Mouse (Mus musculus) intestine, embryonic 15.5 days (tissue): ENCODE data around the gene Fam196b. TPM values are rescaled to one million over a fixed set of nuclear protein-coding genes. Genes with fewer than 3 reads are reported as not detected.

Source experiments
- ATAC-seq: fragments of 200-750 bp; cut with Nextera tagmentation; 2 replicates; pipeline ENCODE4 v1.8.0; 2017; ENCODE audit warnings: moderate TSS enrichment, moderate library complexity
- H3K27ac ChIP-seq: fragments of 300-500 bp; sonication (generic); 2 replicates; pipeline ENCODE4 v1.5.1; 2015; ENCODE audit warnings: mild to moderate bottlenecking, inconsistent platforms
- H3K27me3 ChIP-seq: fragments of 300-500 bp; sonication (generic); replicated peaks from 2 replicates; pipeline ENCODE4 v1.6.1; 2015; ENCODE audit warnings: inconsistent platforms
- H3K36me3 ChIP-seq: fragments of 300-500 bp; sonication (generic); 2 replicates; pipeline ENCODE4 v1.6.1; 2015; ENCODE audit warnings: inconsistent platforms
- H3K4me1 ChIP-seq: fragments of 300-500 bp; sonication (generic); replicated peaks from 2 replicates; pipeline ENCODE4 v1.6.1; 2015; ENCODE audit warnings: inconsistent platforms
- H3K4me2 ChIP-seq: fragments of 300-500 bp; sonication (generic); replicated peaks from 2 replicates; pipeline ENCODE4 v1.6.1; 2015; ENCODE audit warnings: mild to moderate bottlenecking, inconsistent platforms
- H3K4me3 ChIP-seq: fragments of 300-500 bp; sonication (generic); replicated peaks from 2 replicates; pipeline ENCODE4 v1.5.1; 2015; ENCODE audit warnings: inconsistent platforms
- H3K9ac ChIP-seq: fragments of 300-500 bp; sonication (generic); 2 replicates; pipeline ENCODE4 v1.6.1; 2015; ENCODE audit warnings: inconsistent platforms
- H3K9me3 ChIP-seq: fragments of 300-500 bp; sonication (generic); 2 replicates; pipeline ENCODE4 v1.6.1; 2016; ENCODE audit warnings: inconsistent platforms
- WGBS: fragments of 180-500 bp; shearing (Covaris S2); methylation state at CpG from one replicate; pipeline ENCODE4 v1.1.7; 2015; 5-methylcytosine and 5-hydroxymethylcytosine counted together
- polyA plus RNA-seq: library from polyadenylated mRNA; unstranded; fragments of >200 nt; fragmentation: Nextera tagmentation; extraction: Ambion mirVana; gene quantifications from 2 replicates; pipeline ENCODE4 v1.2.1, GENCODE M21; 2015

Gene Fam196b
- polyA plus RNA-seq, 1 experiment from 2014 or later: 0.21 TPM

- Histone ChIP-seq H3K9ac (no peak overlapping the region), H3K27ac (no peak overlapping the region), H3K36me3 (no peaks in the 10 kb centered on the region), H3K9me3 (no peaks in the 10 kb centered on the region), H3K4me1 (no peaks in the 10 kb centered on the region), H3K4me2 (no peak overlapping the region), H3K4me3 (no peak overlapping the region), H3K27me3 (no peaks in the 10 kb centered on the region)
- WGBS: 75% methylated on average over 3 of the region's 3 CpGs
- ATAC-seq: no peak
Measured at GRCm38 (mm10) chr11:34306231-34306630, 8.4 kb upstream of the Fam196b start.

DNA sequence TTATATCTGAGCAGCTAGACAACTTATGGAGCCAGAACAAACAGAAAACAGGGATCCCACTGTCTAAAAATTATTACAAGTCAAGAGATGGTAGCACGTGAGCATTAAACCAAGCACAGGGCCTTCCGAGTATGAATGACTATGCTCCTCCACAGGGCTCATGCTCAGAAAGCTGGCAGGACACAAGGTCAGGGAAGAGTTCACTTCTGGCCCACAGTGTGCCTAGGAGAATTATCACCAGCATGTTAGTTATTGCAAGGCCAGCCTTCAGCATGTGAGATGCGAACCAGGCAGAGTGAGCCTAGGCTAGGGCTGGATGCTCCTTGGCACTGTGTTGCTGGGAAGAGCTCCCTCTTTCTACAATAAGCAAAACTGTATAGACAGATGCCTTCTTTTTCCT lies 5.9 kb upstream of the Fam196b start:
- Histone ChIP-seq H3K27ac (no peak overlapping the region), H3K9ac (no peak overlapping the region), H3K4me2 (no peak overlapping the region), H3K4me1 (no peaks in the 10 kb centered on the region), H3K27me3 (no peaks in the 10 kb centered on the region), H3K4me3 (no peak overlapping the region), H3K36me3 (no peaks in the 10 kb centered on the region), H3K9me3 (no peaks in the 10 kb centered on the region)
- 88% methylated on average over 3 of the region's 3 CpGs for WGBS
- ATAC-seq: no peak

DNA sequence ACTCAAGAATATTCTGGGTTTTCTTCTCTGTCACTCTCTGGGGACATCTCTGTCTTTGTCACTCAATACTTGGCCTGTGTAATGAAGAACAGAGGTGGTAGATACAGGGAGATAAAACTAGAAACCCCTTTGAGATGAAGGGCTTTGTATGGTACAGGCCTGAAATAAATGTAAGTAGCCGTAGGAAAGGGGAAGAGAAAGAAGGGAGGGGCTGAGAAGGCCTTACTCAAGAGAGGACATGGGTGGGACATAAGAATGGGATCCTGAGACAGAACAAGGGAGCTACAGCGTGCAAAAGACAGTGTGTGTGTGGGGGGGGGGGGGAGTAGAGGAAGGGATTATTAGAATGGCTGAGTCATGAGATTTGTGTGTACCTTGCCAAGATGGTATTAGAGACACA lies 5.3 kb upstream of the Fam196b start:
- 72% methylated on average over 2 of the region's 2 CpGs for WGBS

GRCm38 (mm10) chr11:34311717-34312116 lies 2.9 kb upstream of the Fam196b start:
- Histone ChIP-seq H3K4me1 (no peaks in the 10 kb centered on the region), H3K4me2 (no peak overlapping the region), H3K9ac (no peak overlapping the region), H3K27me3 (no peaks in the 10 kb centered on the region), H3K9me3 (no peaks in the 10 kb centered on the region), H3K36me3 (no peaks in the 10 kb centered on the region), H3K4me3 (no peak overlapping the region), H3K27ac (no peak overlapping the region)
- 55% methylated on average over 5 of the region's 5 CpGs for whole genome bisulfite sequencing
- no peak for ATAC-seq

More for the DNA sequence above, 5.3 kb upstream of the Fam196b start:
- H3K27me3 ChIP-seq: no peaks in the 10 kb centered on the region
- no peak overlapping the region for H3K4me3 ChIP-seq
- no peaks in the 10 kb centered on the region for H3K4me1 ChIP-seq
- no peaks in the 10 kb centered on the region for H3K9me3 ChIP-seq
- H3K9ac ChIP-seq: no peak overlapping the region
- no peaks in the 10 kb centered on the region for H3K36me3 ChIP-seq
- ATAC-seq: no peak
- H3K4me2 ChIP-seq: no peak overlapping the region
- no peak overlapping the region for H3K27ac ChIP-seq

DNA sequence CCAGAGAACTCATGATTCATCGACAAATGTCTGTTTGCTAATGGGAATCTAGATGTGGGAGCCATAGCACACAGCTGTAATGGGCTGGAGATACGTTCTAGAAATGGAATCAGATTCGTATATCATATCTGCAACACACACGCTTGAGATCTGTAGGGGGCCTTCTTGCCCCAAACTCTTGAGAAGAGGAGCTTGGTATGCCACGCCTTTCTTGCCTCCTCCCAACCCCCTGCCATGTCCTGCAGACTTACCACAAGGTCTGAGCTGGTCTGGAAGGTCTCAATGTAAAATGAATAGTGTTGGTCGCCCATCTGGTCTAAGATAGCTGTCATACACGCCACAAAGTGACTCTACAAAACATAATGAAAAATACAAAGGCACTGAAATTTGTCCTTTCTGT lies 2.4 kb upstream of the Fam196b start:
- Histone ChIP-seq H3K4me2 (no peak overlapping the region), H3K27me3 (no peaks in the 10 kb centered on the region), H3K4me3 (no peak overlapping the region), H3K27ac (no peak overlapping the region), H3K4me1 (no peaks in the 10 kb centered on the region), H3K36me3 (no peaks in the 10 kb centered on the region), H3K9me3 (no peaks in the 10 kb centered on the region), H3K9ac (no peak overlapping the region)
- WGBS: 61% methylated on average over 7 of the region's 7 CpGs
- no peak for ATAC-seq

GRCm38 (mm10) chr11:34315383-34315782 lies 761 bp downstream of the Fam196b start:
- Histone ChIP-seq H3K27ac (no peak overlapping the region), H3K36me3 (no peaks in the 10 kb centered on the region), H3K9ac (no peak overlapping the region), H3K4me2 (no peak overlapping the region), H3K4me1 (no peaks in the 10 kb centered on the region), H3K9me3 (no peaks in the 10 kb centered on the region), H3K4me3 (no peak overlapping the region), H3K27me3 (no peaks in the 10 kb centered on the region)
- ATAC-seq: no peak
- WGBS: 46% methylated on average over 5 of the region's 5 CpGs

DNA sequence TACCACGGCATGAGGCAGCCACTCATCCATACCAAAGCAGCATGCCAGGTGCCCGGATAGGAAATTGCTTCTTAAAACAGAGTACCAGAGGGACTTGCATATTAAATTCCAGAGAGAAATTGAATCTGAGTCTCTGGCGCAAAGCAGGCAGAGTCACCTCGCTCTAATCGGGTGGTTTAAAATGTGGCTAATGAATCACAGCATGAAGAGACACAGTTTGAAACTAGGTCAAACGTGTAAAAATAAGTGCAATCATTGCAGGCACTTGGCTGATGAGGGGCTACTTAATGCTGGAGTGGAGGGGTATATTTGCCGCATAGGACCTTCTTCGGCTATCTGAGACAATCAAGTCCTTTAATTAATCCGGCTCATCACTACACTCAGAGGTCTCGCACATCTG lies 1.6 kb downstream of the Fam196b start:
- Histone ChIP-seq H3K36me3 (no peaks in the 10 kb centered on the region), H3K27ac (no peak overlapping the region), H3K9me3 (no peaks in the 10 kb centered on the region), H3K27me3 (no peaks in the 10 kb centered on the region), H3K4me1 (no peaks in the 10 kb centered on the region), H3K4me2 (no peak overlapping the region), H3K4me3 (no peak overlapping the region), H3K9ac (no peak overlapping the region)
- no peak for ATAC-seq
- 83% methylated on average over 10 of the region's 10 CpGs for WGBS

GRCm38 (mm10) chr11:34317001-34317400 lies 2.4 kb downstream of the Fam196b start:
- ATAC-seq: no peak
- no peak overlapping the region for H3K9ac ChIP-seq
- no peaks in the 10 kb centered on the region for H3K9me3 ChIP-seq
- no peak overlapping the region for H3K4me2 ChIP-seq
- H3K4me1 ChIP-seq: no peaks in the 10 kb centered on the region
- H3K4me3 ChIP-seq: no peak overlapping the region
- no peaks in the 10 kb centered on the region for H3K27me3 ChIP-seq
- WGBS: 77% methylated on average over 8 of the region's 8 CpGs
- H3K36me3 ChIP-seq: no peaks in the 10 kb centered on the region
- H3K27ac ChIP-seq: no peak overlapping the region

DNA sequence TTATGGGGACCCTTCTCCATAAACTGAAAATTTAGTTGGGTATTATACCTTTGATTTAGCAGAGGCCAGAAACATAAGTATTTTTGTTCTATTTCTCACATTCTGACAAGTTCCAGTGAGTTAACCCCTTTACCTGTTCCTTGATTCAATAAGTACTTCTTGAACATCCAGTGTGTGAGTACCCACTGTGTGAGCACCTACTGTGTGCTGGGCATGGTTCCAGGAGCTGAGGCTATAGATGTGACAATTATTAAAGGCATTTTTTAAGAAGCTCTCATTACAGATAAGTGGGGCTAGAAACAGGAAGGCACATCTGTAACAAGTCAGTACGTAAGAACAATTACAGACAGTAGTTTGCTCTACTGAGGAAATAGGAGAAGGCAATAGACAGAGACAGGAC lies 4.7 kb downstream of the Fam196b start:
- no peaks in the 10 kb centered on the region for H3K4me1 ChIP-seq
- H3K9me3 ChIP-seq: no peaks in the 10 kb centered on the region
- WGBS: 84% methylated on average over 1 of the region's 1 CpGs
- no peak overlapping the region for H3K4me3 ChIP-seq
- no peak overlapping the region for H3K27ac ChIP-seq
- no peak overlapping the region for H3K4me2 ChIP-seq
- H3K36me3 ChIP-seq: no peaks in the 10 kb centered on the region
- H3K27me3 ChIP-seq: no peaks in the 10 kb centered on the region
- no peak for ATAC-seq
- no peak overlapping the region for H3K9ac ChIP-seq

GRCm38 (mm10) chr11:34323664-34324063 lies 9.0 kb downstream of the Fam196b start:
- WGBS: 81% methylated on average over 8 of the region's 8 CpGs
- H3K36me3 ChIP-seq: no peaks in the 10 kb centered on the region
- no peaks in the 10 kb centered on the region for H3K27me3 ChIP-seq
- H3K4me3 ChIP-seq: no peak overlapping the region
- no peak overlapping the region for H3K9ac ChIP-seq
- H3K4me1 ChIP-seq: no peaks in the 10 kb centered on the region
- no peak overlapping the region for H3K4me2 ChIP-seq
- ATAC-seq: no peak
- no peak overlapping the region for H3K27ac ChIP-seq
- no peaks in the 10 kb centered on the region for H3K9me3 ChIP-seq

GRCm38 (mm10) chr11:34332344-34333031 lies 17.9 kb downstream of the Fam196b start:
- Histone ChIP-seq H3K4me1 (no peaks in the 10 kb centered on the region), H3K4me2 (no peak overlapping the region), H3K27ac (no peak overlapping the region), H3K36me3 (no peaks in the 10 kb centered on the region), H3K4me3 (no peak overlapping the region), H3K9ac (no peak overlapping the region), H3K27me3 (no peaks in the 10 kb centered on the region), H3K9me3 (no peaks in the 10 kb centered on the region)
- WGBS: 52% methylated on average over 7 of the region's 7 CpGs
- ATAC-seq: no peak

DNA sequence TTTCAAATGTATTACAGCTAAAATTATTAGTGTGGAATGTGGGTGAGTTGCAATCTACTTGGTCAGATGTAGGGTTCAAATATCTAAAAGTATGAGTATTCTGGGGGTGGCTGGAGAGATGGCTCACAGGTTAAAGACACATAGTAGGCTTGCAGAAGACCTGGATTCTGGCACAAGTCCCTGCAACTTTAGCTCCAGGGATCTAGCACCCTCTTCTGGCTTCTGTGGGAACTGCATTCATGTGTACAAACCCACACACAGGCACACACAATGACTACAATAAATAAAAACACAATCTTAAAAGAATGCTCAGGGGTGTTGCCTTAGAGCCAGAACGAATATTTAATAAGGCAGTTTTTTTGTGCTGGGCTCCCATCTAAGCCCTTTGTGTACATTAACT lies 23.3 kb downstream of the Fam196b start:
- no peaks in the 10 kb centered on the region for H3K4me1 ChIP-seq
- ATAC-seq: no peak
- 77% methylated on average over 1 of the region's 1 CpGs for WGBS
- H3K9me3 ChIP-seq: no peaks in the 10 kb centered on the region
- no peak overlapping the region for H3K9ac ChIP-seq
- no peaks in the 10 kb centered on the region for H3K27me3 ChIP-seq
- H3K4me2 ChIP-seq: no peak overlapping the region
- H3K27ac ChIP-seq: no peak overlapping the region
- no peaks in the 10 kb centered on the region for H3K36me3 ChIP-seq
- no peak overlapping the region for H3K4me3 ChIP-seq

GRCm38 (mm10) chr11:34339693-34340092 lies 25.1 kb downstream of the Fam196b start:
- no peak for ATAC-seq
- Histone ChIP-seq H3K9me3 (no peaks in the 10 kb centered on the region), H3K4me2 (no peak overlapping the region), H3K9ac (no peak overlapping the region), H3K36me3 (no peaks in the 10 kb centered on the region), H3K4me3 (no peak overlapping the region), H3K27ac (no peak overlapping the region), H3K27me3 (no peaks in the 10 kb centered on the region), H3K4me1 (no peaks in the 10 kb centered on the region)
- WGBS: 83% methylated on average over 5 of the region's 5 CpGs
